ENCODE assay signal across 13 mouse cellular contexts in genomic region chr11:88638936-88639542, GRCm38 (mm10).
DNase-seq lines count a peak whose midpoint lies in the region; ATAC-seq and TF ChIP-seq lines count a peak whose summit lies in the region.
"Had no signal": no experiment of that assay in that cellular context is flagged by ENCODE, and none has a peak within 500 bp of the region (broad histone marks: within the 10 kb centered on the region; RNA-seq: fewer than 3 reads in every experiment).

No protein-coding gene starts in this region.

- 0 out of 2 replicates have a peak, but pooled peaks cover 1% of the 10 kb centered on the region for H3K79me2 ChIP-seq in MEL (ENCODE audit: control insufficient read depth, insufficient read depth, low read length, poor library complexity)

- no peak overlapping the region for H3K9ac ChIP-seq in hindbrain, embryonic 11.5 days (ENCODE audit: low read depth, low read length)
- H3K9ac ChIP-seq in MEL (ENCODE audit: control insufficient read depth, low read depth, low read length, poor library complexity, severe bottlenecking): no peak overlapping the region
- H3K9ac ChIP-seq in hindbrain, embryonic 13.5 days: no peak overlapping the region
- H3K9ac ChIP-seq: liver, embryonic 12.5 days had no signal

- no peaks in the 10 kb centered on the region for H3K27me3 ChIP-seq in hindbrain, embryonic 11.5 days (ENCODE audit: control insufficient read depth, insufficient read depth, low read length)
- H3K27me3 ChIP-seq in hindbrain, embryonic 10.5 days (ENCODE audit: insufficient read depth, poor library complexity, severe bottlenecking): no peaks in the 10 kb centered on the region
- H3K27me3 ChIP-seq in MEL (ENCODE audit: control insufficient read depth in 1 of 2, insufficient read depth in 2 of 2, low read length in 2 of 2): no peaks in the 10 kb centered on the region
- no peaks in the 10 kb centered on the region for H3K27me3 ChIP-seq in hindbrain, embryonic 13.5 days
- H3K27me3 ChIP-seq: liver, embryonic 12.5 days had no signal

- no peak overlapping the region for H3K4me2 ChIP-seq in hindbrain, embryonic 11.5 days (replicated peaks; ENCODE audit: low read depth, low read length)
- no peak overlapping the region for H3K4me2 ChIP-seq in hindbrain, embryonic 13.5 days
- H3K4me2 ChIP-seq: liver, embryonic 12.5 days; midbrain, embryonic 11.5 days had no signal

- no peak for TF ChIP-seq CTCF in MEL (IDR thresholded peaks at IDR 0.05 in 2 of 3, conservative IDR thresholded peaks at IDR 0.05 in 1 of 3; ENCODE audit: control insufficient read depth in 1 of 3, insufficient read depth in 1 of 3, low read depth in 2 of 3, low read length in 3 of 3, poor library complexity in 1 of 3, severe bottlenecking in 1 of 3)

- no peak for TF ChIP-seq POLR2A in MEL (IDR thresholded peaks at IDR 0.05; ENCODE audit: control insufficient read depth in 1 of 2, insufficient read depth in 1 of 2, low read depth in 1 of 2, low read length in 2 of 2, poor library complexity in 1 of 2)

- no peaks in the 10 kb centered on the region for H3K4me1 ChIP-seq in hindbrain, embryonic 11.5 days (replicated peaks; ENCODE audit: control insufficient read depth, insufficient read depth, low read length)
- peaks cover 47% of the 10 kb centered on the region for H3K4me1 ChIP-seq in hindbrain, embryonic 10.5 days (replicated peaks)
- H3K4me1 ChIP-seq in MEL (ENCODE audit: control insufficient read depth in 1 of 2, insufficient read depth in 2 of 2, low read length in 2 of 2): peaks cover 10 to 11% of the 10 kb centered on the region in 2 experiments
- H3K4me1 ChIP-seq in hindbrain, embryonic 13.5 days (replicated peaks): peaks cover 75% of the 10 kb centered on the region

- WGBS in hindbrain, embryonic 11.5 days: 89% methylated on average over 6 of the region's 6 CpGs
- WGBS in hindbrain, embryonic 10.5 days: 87% methylated on average over 6 of the region's 6 CpGs
- WGBS in hindbrain, embryonic 13.5 days: 78% methylated on average over 6 of the region's 6 CpGs

- 0 out of 2 replicates have a peak overlapping the region, but pooled peaks have one; percentile 10 for H3K27ac ChIP-seq in hindbrain, embryonic 11.5 days (ENCODE audit: low read depth, low read length)
- H3K27ac ChIP-seq in hindbrain, embryonic 10.5 days: no peak overlapping the region
- no peak overlapping the region for H3K27ac ChIP-seq in MEL (ENCODE audit: control insufficient read depth, low read depth, low read length)
- peak overlapping the region; percentile 44 for H3K27ac ChIP-seq in hindbrain, embryonic 13.5 days
- H3K27ac ChIP-seq: liver, embryonic 12.5 days had no signal

- ATAC-seq in hindbrain, embryonic 11.5 days (ENCODE audit: low FRiP score): no peak
- ATAC-seq in hindbrain, embryonic 13.5 days (ENCODE audit: low FRiP score): no peak

- no peaks in the 10 kb centered on the region for H3K9me3 ChIP-seq in hindbrain, embryonic 11.5 days (ENCODE audit: control insufficient read depth, low read length)
- no peaks in the 10 kb centered on the region for H3K9me3 ChIP-seq in hindbrain, embryonic 10.5 days
- H3K9me3 ChIP-seq in MEL (replicated peaks; ENCODE audit: insufficient read depth, low read length): no peaks in the 10 kb centered on the region
- no peaks in the 10 kb centered on the region for H3K9me3 ChIP-seq in hindbrain, embryonic 13.5 days
- H3K9me3 ChIP-seq: liver, embryonic 12.5 days had no signal

- DNase-seq in hindbrain, embryonic 11.5 days (ENCODE audit: low spot score): no peak
- no peak for DNase-seq in hindbrain, embryonic 10.5 days (ENCODE audit: low spot score)
- no peak for DNase-seq in MEL (ENCODE audit: low read depth, low spot score)
- peak; percentile 29 for DNase-seq in gastrocnemius, postnatal 10 days
- DNase-seq in spleen, postnatal 36 days (ENCODE audit: low spot score in 2 of 2): no peak
- no peak for DNase-seq in right cerebral cortex, postnatal 4 days
- DNase-seq: adrenal gland, postnatal 14 days; kidney, postnatal 14 days; lung, postnatal 10 days; right cerebral cortex, postnatal 25 days had no signal

- no peak for TF ChIP-seq RAD21 in MEL (IDR thresholded peaks at IDR 0.05; ENCODE audit: low read depth, low read length)

- no peak for TF ChIP-seq EP300 in MEL (IDR thresholded peaks at IDR 0.05; ENCODE audit: low read depth in 1 of 2, low read length in 2 of 2)

- no peak overlapping the region for H3K4me3 ChIP-seq in hindbrain, embryonic 11.5 days (ENCODE audit: low read depth, low read length)
- no peak overlapping the region for H3K4me3 ChIP-seq in hindbrain, embryonic 10.5 days
- no peak overlapping the region for H3K4me3 ChIP-seq in MEL (ENCODE audit: control insufficient read depth in 1 of 2, insufficient read depth in 1 of 2, low read depth in 2 of 2, low read length in 2 of 2)
- H3K4me3 ChIP-seq in hindbrain, embryonic 13.5 days: no peak overlapping the region
- H3K4me3 ChIP-seq: liver, embryonic 12.5 days had no signal

- H3K36me3 ChIP-seq in hindbrain, embryonic 11.5 days (ENCODE audit: control insufficient read depth, insufficient read depth, low read length): 0 out of 2 replicates have a peak, but pooled peaks cover 4% of the 10 kb centered on the region
- H3K36me3 ChIP-seq in hindbrain, embryonic 10.5 days: peaks cover 91% of the 10 kb centered on the region
- H3K36me3 ChIP-seq in MEL (ENCODE audit: control insufficient read depth in 1 of 2, insufficient read depth in 2 of 2, low read length in 2 of 2): peaks cover 0 to 11% of the 10 kb centered on the region in 2 experiments; a peak in 3 of 4 replicates
- peaks cover 3% of the 10 kb centered on the region; the same call in 1 of the 2 replicates for H3K36me3 ChIP-seq in hindbrain, embryonic 13.5 days

TF ChIP-seq in MEL, 35 proteins besides CTCF, POLR2A, EP300 and RAD21:
- TF ChIP-seq NRF1 (IDR thresholded peaks at IDR 0.05; ENCODE audit: insufficient read depth, low read depth, low read length, poor library complexity, severe bottlenecking) (0 out of 2 replicates have a peak, but pooled peaks have one; percentile 21), MAFK (IDR thresholded peaks at IDR 0.05; ENCODE audit: borderline replicate concordance, low read depth, low read length) (no peak), MXI1 (IDR thresholded peaks at IDR 0.05; ENCODE audit: low read depth, low read length) (no peak), TAL1 (IDR thresholded peaks at IDR 0.05; ENCODE audit: low read length) (no peak)

Comparison
In these comparisons a context has a peak if more than half of its experiments do, and no peak if none do; other contexts are left out.
1. H3K27ac ChIP-seq: peak in hindbrain, embryonic 11.5 days (single experiment) and hindbrain, embryonic 13.5 days (single experiment); none in hindbrain, embryonic 10.5 days (single experiment) and MEL (single experiment).